Mouse (Mus musculus) small intestine, adult 2 months (tissue): ENCODE results near the gene Comt. TPM values are rescaled to one million over a fixed set of nuclear protein-coding genes. Genes with fewer than 3 reads are reported as not detected.

Source experiments
- H3K27ac ChIP-seq: fragments of 200-500 bp; 2 replicates; pipeline ENCODE4 v1.5.1; 2012; ENCODE audit warnings: low read depth, low read length, control low read depth, inconsistent platforms; ENCODE audit not compliant: insufficient read depth
- H3K27me3 ChIP-seq: fragments of 200-500 bp; 2 replicates; pipeline ENCODE4 v1.6.1; 2012; ENCODE audit warnings: mild to moderate bottlenecking, moderate library complexity, low read length, inconsistent platforms; ENCODE audit not compliant: control insufficient read depth, insufficient read depth
- H3K36me3 ChIP-seq: fragments of 200-500 bp; 2 replicates; pipeline ENCODE4 v1.6.1; 2012; ENCODE audit warnings: mild to moderate bottlenecking, low read length, control low read depth, inconsistent platforms; ENCODE audit not compliant: control insufficient read depth, insufficient read depth
- H3K4me1 ChIP-seq: fragments of 200-500 bp; 2 replicates; pipeline ENCODE4 v1.6.1; 2012; ENCODE audit warnings: low read length, inconsistent platforms, mixed read lengths; ENCODE audit not compliant: control insufficient read depth, insufficient read depth, insufficient read length
- H3K4me3 ChIP-seq: fragments of 200-500 bp; 2 replicates; pipeline ENCODE4 v1.5.1; 2012; ENCODE audit warnings: low read depth, mild to moderate bottlenecking, control low read depth, inconsistent platforms, low read length, moderate library complexity
- CTCF ChIP-seq: fragments of 200-500 bp; IDR thresholded peaks from 2 replicates; pipeline ENCODE4 v1.5.1; 2012; ENCODE audit warnings: low read depth, mild to moderate bottlenecking, control low read depth, inconsistent platforms, low read length, moderate library complexity, mixed read lengths; ENCODE audit not compliant: insufficient replicate concordance, insufficient read length; ENCODE audit errors: extremely low read depth
- POLR2A ChIP-seq: fragments of 200-500 bp; IDR thresholded peaks from 2 replicates; pipeline ENCODE4 v1.6.1; 2012; ENCODE audit warnings: low read depth, mild to moderate bottlenecking, control low read depth, inconsistent platforms, low read length, moderate library complexity
- WGBS: fragments of 180-500 bp; shearing (Covaris S2); methylation state at CpG from one replicate; pipeline ENCODE4 v1.1.7; 2018; 5-methylcytosine and 5-hydroxymethylcytosine counted together
- polyA plus RNA-seq: library from polyadenylated mRNA; depleted of rRNA; stranded (reverse); fragments of >200 nt; gene quantifications from 2 replicates; pipeline ENCODE4 v1.2.3, GENCODE M21; 2012

Gene Comt
- polyA plus RNA-seq, 1 experiment: 214 TPM

- Histone ChIP-seq H3K36me3 (peaks cover 8% of the 10 kb centered on the region), H3K4me3 (peak overlapping the region; percentile 91), H3K4me1 (peaks cover 29% of the 10 kb centered on the region), H3K27me3 (no peaks in the 10 kb centered on the region), H3K27ac (peak overlapping the region; percentile 85)
- WGBS: 4% methylated on average over 10 of the region's 10 CpGs
- TF ChIP-seq POLR2A (no peak), CTCF (no peak)
Observed at GRCm38 (mm10) chr16:18425475-18426214, 1.0 kb downstream of the Comt start.

GRCm38 (mm10) chr16:18424364-18425045 lies 2.1 kb downstream of the Comt start:
- no peak for TF ChIP-seq POLR2A
- no peak for TF ChIP-seq CTCF
- 42% methylated on average over 11 of the region's 11 CpGs for whole genome bisulfite sequencing

GRCm38 (mm10) chr16:18423915-18424265 lies 2.8 kb downstream of the Comt start:
- no peaks in the 10 kb centered on the region for H3K27me3 ChIP-seq
- H3K27ac ChIP-seq: 0 out of 2 replicates have a peak overlapping the region, but pooled peaks have one; percentile 7
- TF ChIP-seq POLR2A: no peak
- no peak for TF ChIP-seq CTCF
- peaks cover 8% of the 10 kb centered on the region for H3K36me3 ChIP-seq
- no peak overlapping the region for H3K4me3 ChIP-seq
- H3K4me1 ChIP-seq: peaks cover 23% of the 10 kb centered on the region
- 79% methylated on average over 5 of the region's 5 CpGs for WGBS

More at GRCm38 (mm10) chr16:18424364-18425045, 2.1 kb downstream of the Comt start:
- Histone ChIP-seq H3K4me1 (peaks cover 25% of the 10 kb centered on the region), H3K27me3 (no peaks in the 10 kb centered on the region), H3K27ac (peak overlapping the region; percentile 7; the same call in 1 of the 2 replicates), H3K4me3 (peak overlapping the region; percentile 38), H3K36me3 (peaks cover 8% of the 10 kb centered on the region)

GRCm38 (mm10) chr16:18423203-18423914 lies 3.3 kb downstream of the Comt start:
- H3K4me3 ChIP-seq: no peak overlapping the region
- no peak overlapping the region for H3K27ac ChIP-seq
- H3K27me3 ChIP-seq: no peaks in the 10 kb centered on the region
- H3K36me3 ChIP-seq: peaks cover 8% of the 10 kb centered on the region
- H3K4me1 ChIP-seq: peaks cover 22% of the 10 kb centered on the region
- TF ChIP-seq CTCF: no peak
- WGBS: 80% methylated on average over 7 of the region's 7 CpGs

- Histone ChIP-seq H3K27me3 (no peaks in the 10 kb centered on the region), H3K36me3 (peaks cover 11% of the 10 kb centered on the region), H3K27ac (no peak overlapping the region), H3K4me3 (no peak overlapping the region), H3K4me1 (peaks cover 8% of the 10 kb centered on the region; the same call in 1 of the 2 replicates)
- TF ChIP-seq CTCF (no peak), POLR2A (no peak)
- 71% methylated on average over 3 of the region's 3 CpGs for WGBS
Observed at GRCm38 (mm10) chr16:18420571-18420970, 6.1 kb downstream of the Comt start.

GRCm38 (mm10) chr16:18419603-18420026 lies 7.0 kb downstream of the Comt start:
- 92% methylated on average over 1 of the region's 1 CpGs for WGBS
- H3K4me1 ChIP-seq: peaks cover 5% of the 10 kb centered on the region; the same call in 1 of the 2 replicates
- TF ChIP-seq POLR2A (no peak), CTCF (no peak)
- no peak overlapping the region for H3K27ac ChIP-seq
- H3K4me3 ChIP-seq: no peak overlapping the region
- H3K36me3 ChIP-seq: peaks cover 11% of the 10 kb centered on the region
- H3K27me3 ChIP-seq: no peaks in the 10 kb centered on the region

- Histone ChIP-seq H3K27me3 (no peaks in the 10 kb centered on the region), H3K4me3 (no peak overlapping the region), H3K27ac (no peak overlapping the region), H3K36me3 (peaks cover 11% of the 10 kb centered on the region), H3K4me1 (0 out of 2 replicates have a peak, but pooled peaks cover 2% of the 10 kb centered on the region)
- TF ChIP-seq POLR2A: no peak
- no peak for TF ChIP-seq CTCF
- WGBS: 80% methylated on average over 4 of the region's 4 CpGs
Observed at GRCm38 (mm10) chr16:18418756-18419602, 7.7 kb downstream of the Comt start.
